Mouse (Mus musculus) liver, adult (tissue): ENCODE data around the gene Ifit1bl2.
"Not testable (repeated sequence)": the region's sequence is repeated elsewhere in the genome, so short reads cannot be mapped to it uniquely, and the experiment has no call there.

Experiments used
- GATA4 ChIP-seq: IDR thresholded peaks from 2 replicates; pipeline ENCODE4 v1.6.1; 2014; ENCODE audit warnings: mild to moderate bottlenecking, low read length; ENCODE audit not compliant: insufficient replicate concordance

Ifit1bl2 gene

GRCm38 (mm10) chr19:34627496-34627895, 13.0 kb downstream of the Ifit1bl2 start:
- no peak for TF ChIP-seq GATA4

- no peak for TF ChIP-seq GATA4
These were observed 15.9 kb downstream of the Ifit1bl2 start for GRCm38 (mm10) chr19:34624663-34625062.

GRCm38 (mm10) chr19:34623781-34624180, 16.8 kb downstream of the Ifit1bl2 start:
- no peak for TF ChIP-seq GATA4

- no peak for TF ChIP-seq GATA4
These were observed 19.7 kb downstream of the Ifit1bl2 start for GRCm38 (mm10) chr19:34620871-34621270.

GRCm38 (mm10) chr19:34607237-34608051, 33.1 kb downstream of the Ifit1bl2 start, which contains the start of gene Ifit3b:
Gene Ifit3b (plus strand): TSS chr19:34607970.
- TF ChIP-seq GATA4 = not testable (repeated sequence)

GRCm38 (mm10) chr19:34605472-34605871, 35.1 kb downstream of the Ifit1bl2 start:
- TF ChIP-seq GATA4 = no peak

GRCm38 (mm10) chr19:34601888-34602287, 38.7 kb downstream of the Ifit1bl2 start, which contains the start of gene Ifit1bl1:
Gene Ifit1bl1 (minus strand): TSS chr19:34601956.
- TF ChIP-seq GATA4 = not testable (repeated sequence)

GRCm38 (mm10) chr19:34598341-34598740, 42.2 kb downstream of the Ifit1bl2 start:
- no peak for TF ChIP-seq GATA4

- no peak for TF ChIP-seq GATA4
These were observed 43.7 kb downstream of the Ifit1bl2 start for GRCm38 (mm10) chr19:34596811-34597210.

- no peak for TF ChIP-seq GATA4
These were observed 47.1 kb downstream of the Ifit1bl2 start for GRCm38 (mm10) chr19:34593456-34593855.

- TF ChIP-seq GATA4 = no peak
These were observed 51.6 kb downstream of the Ifit1bl2 start for GRCm38 (mm10) chr19:34588959-34589358.

- TF ChIP-seq GATA4 = not testable (repeated sequence)
These were observed 57.3 kb downstream of the Ifit1bl2 start, which contains the start of gene Ifit3 for GRCm38 (mm10) chr19:34583126-34583766. Gene Ifit3 (plus strand): TSS chr19:34583531.

- TF ChIP-seq GATA4 = no peak
These were observed 63.4 kb downstream of the Ifit1bl2 start for GRCm38 (mm10) chr19:34577121-34577520.

GRCm38 (mm10) chr19:34573650-34574049, 66.9 kb downstream of the Ifit1bl2 start:
- no peak for TF ChIP-seq GATA4

GRCm38 (mm10) chr19:34571080-34571479, 69.5 kb downstream of the Ifit1bl2 start:
- TF ChIP-seq GATA4 = no peak

- TF ChIP-seq GATA4 = no peak
These were observed 70.6 kb downstream of the Ifit1bl2 start for GRCm38 (mm10) chr19:34569896-34570476.
